Mouse (Mus musculus) neutrophil, adult 5-6 weeks (primary cell): ENCODE data around the gene Olfr1217. TPM values are rescaled to one million over a fixed set of nuclear protein-coding genes. Genes with fewer than 3 reads are reported as not detected.
"Not testable (repeated sequence)": the region's sequence is repeated elsewhere in the genome, so short reads cannot be mapped to it uniquely, and the experiment has no call there.

Source experiments
- ATAC-seq: fragments of 151-379, 151-347 bp; 2 replicates; pipeline ENCODE4 v1.8.0; 2017; ENCODE audit warnings: mild to moderate bottlenecking, moderate TSS enrichment; ENCODE audit not compliant: insufficient number of reproducible peaks, poor library complexity, low FRiP score, severe bottlenecking; ENCODE audit errors: extremely low read depth
- total RNA-seq: library from RNA; stranded (forward); fragments of 200-1000 nt; gene quantifications from 2 replicates; pipeline ENCODE4 v1.2.3, GENCODE M21; 2017

Gene Olfr1217
- not detected in 2 replicates for total RNA-seq

DNA sequence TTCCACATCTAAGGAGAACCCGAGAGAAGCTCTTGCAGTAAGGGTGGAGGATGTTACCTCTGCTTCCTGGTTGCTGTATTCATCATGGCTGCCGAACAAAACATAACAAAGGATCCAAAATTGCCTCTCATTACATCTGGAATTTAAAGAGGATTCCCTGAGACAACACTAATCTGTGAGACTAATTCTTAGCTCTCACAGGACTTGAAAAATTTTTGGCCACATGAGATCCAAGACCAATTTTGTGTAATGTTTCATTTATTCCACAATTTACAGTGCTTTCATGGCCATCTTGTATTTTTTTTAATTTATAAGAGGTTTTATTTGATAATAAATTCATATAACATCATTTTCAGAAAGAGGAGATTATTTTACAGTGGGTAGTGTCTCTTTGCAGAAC, at the start of gene Olfr1217:
TSS of gene Olfr1217 (minus strand) at position 101 of the 400 bp plus-strand sequence.
- ATAC-seq: no peak

DNA sequence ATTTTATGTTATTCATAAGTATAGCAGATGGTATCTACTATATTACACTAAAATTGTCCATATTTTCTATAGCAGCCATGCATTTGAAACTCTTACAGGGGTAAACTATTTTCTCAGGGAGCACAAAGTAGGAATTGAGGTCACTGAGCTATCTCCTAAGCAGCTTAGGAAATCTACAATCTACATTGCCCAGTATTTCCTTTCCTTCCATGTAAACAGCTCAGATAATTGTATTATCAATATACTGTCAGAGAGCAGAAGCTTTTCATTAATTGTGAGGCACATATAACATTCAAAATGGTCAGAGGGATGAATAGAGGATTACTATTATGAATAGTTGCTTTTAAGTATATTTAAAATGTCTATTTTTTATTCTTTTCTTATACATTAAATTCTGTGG, 49.6 kb upstream of the Olfr1217 start:
- no peak for ATAC-seq

DNA sequence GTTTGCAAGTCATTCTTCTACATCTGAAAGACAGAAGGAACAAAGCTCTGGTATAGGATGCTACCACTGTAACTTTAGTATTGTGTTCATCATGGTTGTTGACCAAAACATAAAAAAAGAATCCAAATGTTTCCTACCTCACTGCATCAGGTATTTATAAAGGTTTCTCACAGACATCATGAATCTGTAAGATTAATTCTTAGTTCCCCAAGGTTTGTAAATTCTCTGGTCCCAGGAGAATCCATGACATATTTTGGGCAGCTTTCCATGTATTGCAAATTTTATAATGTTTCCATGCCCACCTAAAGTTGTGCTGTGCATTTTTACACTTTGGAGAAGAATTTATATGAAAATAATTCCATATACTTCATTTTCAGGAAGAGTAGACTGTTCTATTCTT, 29.2 kb upstream of the Olfr1217 start, which contains the start of gene Olfr1218:
TSS of gene Olfr1218 (minus strand) at position 101 of the 400 bp plus-strand sequence.
- ATAC-seq: no peak

DNA sequence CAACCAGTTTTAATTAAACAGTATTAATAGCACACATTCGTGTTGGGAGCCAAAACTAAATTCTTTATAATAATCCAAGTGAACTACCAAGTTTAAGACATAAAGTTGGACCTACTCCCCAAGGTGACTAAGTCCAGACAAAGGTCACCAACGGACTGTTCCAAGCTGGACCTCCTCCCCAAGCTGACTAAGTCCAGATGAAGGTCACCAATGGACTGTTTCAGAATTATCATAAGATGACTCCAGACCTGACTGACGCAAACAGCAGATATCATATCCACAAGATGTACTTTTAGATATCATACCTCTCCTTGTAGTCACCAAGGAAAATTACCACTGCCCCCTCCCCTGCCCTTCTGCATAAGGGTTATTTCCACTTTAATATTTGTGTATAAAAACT, 10.4 kb downstream of the Olfr1217 start:
- ATAC-seq: not testable (repeated sequence)

DNA sequence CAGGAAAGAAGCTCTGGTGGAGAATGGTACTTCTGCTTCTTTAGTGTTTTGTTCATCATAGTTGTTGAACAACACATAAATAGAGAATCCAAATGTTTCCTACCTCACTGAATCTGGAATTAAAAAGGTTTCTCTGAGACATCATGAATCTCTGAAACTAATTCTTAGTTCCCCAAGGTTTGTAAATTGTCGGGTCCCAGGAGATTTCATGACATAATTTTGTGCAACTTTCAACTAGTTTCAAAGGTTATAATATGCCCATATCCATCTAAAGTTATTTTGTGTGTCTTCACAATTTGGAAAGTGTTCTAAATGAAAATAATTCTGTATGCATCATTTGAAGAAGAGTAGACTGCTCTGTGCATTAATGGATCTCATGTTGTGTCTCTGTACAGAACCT, 13.6 kb downstream of the Olfr1217 start, which contains the start of gene Olfr1216:
TSS of gene Olfr1216 (minus strand) at position 101 of the 400 bp plus-strand sequence.
- no peak for ATAC-seq

DNA sequence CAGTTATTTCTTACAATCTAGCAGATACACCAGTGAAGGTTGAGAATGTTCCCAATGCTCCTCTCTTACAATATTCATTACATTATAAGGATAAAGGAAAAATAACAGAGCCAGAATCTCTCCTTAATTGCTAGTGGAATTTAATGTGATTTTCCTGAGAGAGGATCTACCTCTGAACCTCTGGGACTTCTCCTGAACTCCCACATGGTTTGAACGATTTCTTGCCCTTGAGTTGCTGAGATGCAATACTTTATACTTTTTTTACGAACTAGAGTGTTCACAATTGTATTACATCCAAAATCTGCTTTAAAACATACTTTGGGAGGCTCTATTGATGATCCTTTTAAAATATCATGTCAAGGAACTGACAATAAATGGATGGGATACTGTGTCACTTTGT, 25.0 kb downstream of the Olfr1217 start, which contains the start of gene Olfr1215:
TSS of gene Olfr1215 (minus strand) at position 101 of the 400 bp plus-strand sequence.
- ATAC-seq: no peak

DNA sequence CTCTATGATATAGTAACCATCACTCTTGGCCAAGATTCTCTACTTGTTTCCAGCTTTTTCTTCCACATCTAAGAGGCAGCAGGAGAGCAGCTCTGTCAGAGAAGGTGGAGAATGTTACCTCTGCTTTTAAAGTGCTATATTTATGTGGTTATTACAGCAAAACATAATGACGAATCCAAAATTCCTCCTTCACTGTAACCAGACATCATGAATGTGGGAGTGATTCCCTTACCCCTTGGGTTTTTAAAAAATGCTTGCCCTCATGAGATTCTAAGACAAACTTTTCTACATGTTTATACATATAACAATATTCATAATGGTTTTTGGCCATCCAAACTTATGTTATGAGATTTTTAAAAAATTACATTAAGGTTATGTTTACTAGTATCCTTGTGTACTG, 39.3 kb downstream of the Olfr1217 start, which contains the start of gene Olfr1214:
TSS of gene Olfr1214 (minus strand) at position 101 of the 400 bp plus-strand sequence.
- no peak for ATAC-seq

DNA sequence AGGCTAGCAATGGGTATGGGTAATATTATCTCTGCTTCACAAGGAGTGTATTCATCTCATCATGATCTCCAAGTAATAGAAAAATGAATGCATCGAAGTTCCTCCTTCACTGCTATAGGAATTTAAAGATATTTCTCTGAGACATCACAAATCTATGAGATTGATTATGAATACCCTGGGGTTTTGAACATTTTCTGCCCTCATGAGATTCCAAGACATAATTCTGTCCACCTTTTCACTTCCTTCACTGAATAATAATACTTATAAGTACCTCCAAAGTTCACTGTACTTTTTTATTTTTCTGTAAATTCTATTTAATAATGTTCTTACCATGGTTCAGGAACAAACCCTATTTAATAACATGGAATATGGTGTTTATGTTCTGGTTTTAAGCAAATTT, 51.7 kb downstream of the Olfr1217 start, which contains the start of gene Gm13762:
TSS of gene Gm13762 (minus strand) at position 101 of the 400 bp plus-strand sequence.
- no peak for ATAC-seq

Other genes with a start within 250 kb of the Olfr1217 start
- gene Olfr1201, start 239.0 kb downstream of the Olfr1217 start, total RNA-seq: not detected in 2 replicates
- gene Olfr1202, start 217.6 kb downstream of the Olfr1217 start, total RNA-seq: not detected in 2 replicates
- not detected in 2 replicates for gene Olfr1205, start 202.3 kb downstream of the Olfr1217 start, total RNA-seq
- gene Olfr1204, start 182.8 kb downstream of the Olfr1217 start, total RNA-seq: not detected in 2 replicates
- gene Olfr1206, start 168.8 kb downstream of the Olfr1217 start, total RNA-seq: not detected in 2 replicates
- gene Olfr1208, start 129.8 kb downstream of the Olfr1217 start, total RNA-seq: 0.25 TPM in 1 of 2 replicates, not detected in the other
- not detected in 2 replicates for gene Olfr1209, start 116.9 kb downstream of the Olfr1217 start, total RNA-seq
- not detected in 2 replicates for gene Olfr1211, start 94.0 kb downstream of the Olfr1217 start, total RNA-seq
- gene Olfr1212, start 78.1 kb downstream of the Olfr1217 start, total RNA-seq: not detected in 2 replicates
- gene Gm13762, start 51.8 kb downstream of the Olfr1217 start, total RNA-seq: not detected in 2 replicates
- gene Olfr1214, start 39.4 kb downstream of the Olfr1217 start, total RNA-seq: not detected in 2 replicates
- not detected in 2 replicates for gene Olfr1215, start 25.1 kb downstream of the Olfr1217 start, total RNA-seq
- gene Olfr1216, start 13.7 kb downstream of the Olfr1217 start, total RNA-seq: not detected in 2 replicates
- gene Olfr1218, start 29.1 kb upstream of the Olfr1217 start, total RNA-seq: not detected in 2 replicates
- gene Olfr1219, start 51.4 kb upstream of the Olfr1217 start, total RNA-seq: not detected in 2 replicates
- not detected in 2 replicates for gene Olfr1220, start 74.8 kb upstream of the Olfr1217 start, total RNA-seq
- not detected in 2 replicates for gene Olfr1221, start 85.2 kb upstream of the Olfr1217 start, total RNA-seq
- 1.5 TPM in 1 of 2 replicates, not detected in the other for gene Olfr1222, start 101.0 kb upstream of the Olfr1217 start, total RNA-seq
- not detected in 2 replicates for gene Olfr1223, start 119.5 kb upstream of the Olfr1217 start, total RNA-seq
- not detected in 2 replicates for gene Olfr1224-ps1, start 132.0 kb upstream of the Olfr1217 start, total RNA-seq
- not detected in 2 replicates for gene Olfr1225, start 142.6 kb upstream of the Olfr1217 start, total RNA-seq
- gene Olfr1226, start 168.0 kb upstream of the Olfr1217 start, total RNA-seq: not detected in 2 replicates
- gene Olfr1228, start 222.0 kb upstream of the Olfr1217 start, total RNA-seq: not detected in 2 replicates